Mouse (Mus musculus) liver, postnatal 0 days (tissue): ENCODE measurements around the gene Frat1.

Source experiments
- CTCF ChIP-seq: sonication (generic); IDR thresholded peaks from 2 replicates; pipeline ENCODE4 v1.5.1; 2016; ENCODE audit warnings: antibody characterized with exemption, low read depth
- EP300 ChIP-seq: IDR thresholded peaks from 2 replicates; pipeline ENCODE4 v1.6.1; 2016; ENCODE audit warnings: antibody characterized with exemption, low read depth, mild to moderate bottlenecking

DNA sequence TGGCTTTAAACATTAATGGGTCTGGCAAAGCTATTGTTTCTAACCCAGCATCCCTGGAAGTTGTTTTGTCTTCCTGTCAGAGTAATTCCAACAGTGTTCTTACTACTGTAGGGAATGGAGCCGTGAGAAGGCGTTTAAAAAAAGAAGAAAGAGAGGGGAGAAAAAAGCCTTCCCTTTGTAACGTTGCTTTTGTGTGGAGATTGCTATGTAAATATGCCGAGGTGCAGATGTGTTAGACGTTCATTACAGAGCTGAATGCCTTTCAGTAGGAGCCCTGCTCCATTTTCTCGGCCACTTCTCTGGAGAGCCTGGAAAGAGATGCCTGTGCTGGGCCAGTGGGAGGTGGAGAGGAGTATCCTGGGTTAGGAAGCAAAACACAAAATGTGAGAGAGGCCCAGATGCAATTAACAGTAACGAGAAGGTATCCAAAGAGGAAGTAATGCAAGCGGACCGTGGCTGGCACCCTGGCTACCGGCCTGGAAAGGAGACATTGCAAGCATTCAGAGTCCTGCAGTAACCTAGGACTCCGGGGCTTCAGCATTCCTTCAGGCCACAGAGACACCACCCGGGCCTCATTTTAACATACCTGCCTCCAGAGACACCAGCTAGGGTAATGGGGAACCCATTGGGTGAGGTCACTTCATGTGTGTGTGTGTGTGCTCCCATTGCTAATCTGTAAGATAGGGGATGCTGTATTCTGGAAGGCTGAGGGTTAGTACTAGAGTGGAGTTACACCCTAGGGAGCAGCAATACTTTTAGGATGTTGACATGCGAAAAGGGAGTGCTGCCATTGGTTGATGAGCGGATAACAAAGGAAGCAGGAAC lies 21.2 kb downstream of the Frat1 start:
- TF ChIP-seq CTCF (no peak), EP300 (no peak)
